Mouse (Mus musculus) v-Abl transformed pro-B cells (cell line): Measurements from ENCODE around the gene Ccdc88a.

Source experiments
- in situ Hi-C, 2 experiments: fragments of 400-800 bp; cut with MboI; formaldehyde crosslinking; loops; one replicate each; pipeline ENCODE4 v1.15.1; 2025; ENCODE audit not compliant: unreplicated experiment in 2 of 2

Gene Ccdc88a

GRCm38 (mm10) chr11:29373396-29374273 is at the start of gene Ccdc88a:
Gene Ccdc88a, plus strand, starts transcription at chr11:29373658.
- in situ Hi-C loops: loop anchor here in 1 of 2 experiments (10.0 kb wide), 1 partner anchor 321 kb away; the partner anchor contains the start of gene Rtn4

DNA sequence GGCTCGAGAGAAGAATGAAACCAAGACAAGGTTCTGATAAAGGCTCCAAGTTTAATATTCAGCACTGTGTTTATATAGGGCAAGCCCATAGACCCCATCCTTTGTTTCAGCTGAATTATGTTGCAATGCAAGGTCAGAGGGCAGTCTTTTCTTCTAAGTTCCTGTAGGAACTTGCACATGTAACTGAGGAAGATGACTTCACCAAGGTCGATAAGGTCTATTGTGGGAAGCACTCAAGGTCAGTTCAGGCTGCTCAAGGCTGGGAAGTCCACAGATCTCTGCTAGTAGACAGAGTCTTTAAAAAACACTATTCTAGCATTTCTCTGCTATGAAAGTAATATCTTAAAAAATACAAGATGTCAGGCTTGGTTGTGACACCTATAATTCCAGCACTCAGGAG is 38.0 kb upstream of the Ccdc88a start:
- in situ Hi-C loops: no loop called here

DNA sequence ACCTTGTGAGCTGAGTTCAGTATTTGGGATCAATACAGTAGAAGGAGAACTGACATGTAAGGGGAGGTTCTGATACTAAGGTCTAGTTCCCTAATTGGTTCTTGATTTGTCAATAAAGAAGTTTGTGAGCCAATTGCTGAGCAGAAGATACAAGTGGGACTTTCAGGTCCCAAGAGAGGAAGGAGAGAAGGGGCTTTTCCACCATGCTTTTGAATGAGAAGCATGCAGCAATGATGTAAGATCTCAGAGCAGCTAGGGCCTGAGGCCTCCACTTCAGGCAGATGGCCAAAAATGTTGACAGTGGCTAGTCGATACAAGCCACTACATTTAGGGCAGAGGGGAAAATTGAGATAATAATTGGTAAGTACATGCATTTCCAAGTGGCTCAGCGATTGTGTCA is 32.2 kb upstream of the Ccdc88a start:
- in situ Hi-C loops: no loop called here

DNA sequence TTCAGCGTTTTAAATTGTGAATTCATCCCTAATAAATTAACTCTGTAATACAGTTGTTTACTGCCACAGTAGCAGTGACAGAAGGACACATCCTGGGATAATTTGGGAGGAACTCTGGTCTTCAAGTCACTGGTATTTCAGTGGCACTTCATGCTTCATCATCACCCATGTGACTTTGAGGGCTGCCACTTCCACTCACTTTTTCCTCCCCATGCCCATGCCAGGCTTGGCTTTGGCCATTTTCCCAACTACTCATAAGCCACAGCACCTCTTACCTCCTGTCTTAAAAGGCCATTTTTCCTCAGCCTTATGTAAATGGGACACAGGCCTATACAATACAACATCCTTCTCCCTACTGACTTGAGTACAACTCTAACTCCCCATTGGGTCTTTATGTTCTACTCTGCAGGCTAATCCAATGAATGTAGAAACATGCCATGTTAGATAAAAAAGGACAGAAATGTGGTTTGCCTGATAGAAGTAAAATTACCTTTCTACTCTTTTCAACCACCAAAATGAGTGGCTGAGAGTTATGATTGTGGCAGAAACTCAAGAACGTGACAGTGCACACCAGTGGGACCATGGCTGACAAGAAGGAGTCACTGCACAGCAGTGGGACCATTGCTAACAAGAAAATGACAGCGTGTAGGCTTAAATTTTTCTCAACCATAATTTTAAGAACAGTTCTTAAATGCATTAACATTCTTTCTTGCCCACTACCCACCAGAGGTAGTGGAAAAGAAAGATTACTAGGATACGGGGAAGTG is 28.4 kb upstream of the Ccdc88a start:
- in situ Hi-C loops: no loop called here

GRCm38 (mm10) chr11:29345673-29346286 is 27.7 kb upstream of the Ccdc88a start:
- in situ Hi-C loops: no loop called here

DNA sequence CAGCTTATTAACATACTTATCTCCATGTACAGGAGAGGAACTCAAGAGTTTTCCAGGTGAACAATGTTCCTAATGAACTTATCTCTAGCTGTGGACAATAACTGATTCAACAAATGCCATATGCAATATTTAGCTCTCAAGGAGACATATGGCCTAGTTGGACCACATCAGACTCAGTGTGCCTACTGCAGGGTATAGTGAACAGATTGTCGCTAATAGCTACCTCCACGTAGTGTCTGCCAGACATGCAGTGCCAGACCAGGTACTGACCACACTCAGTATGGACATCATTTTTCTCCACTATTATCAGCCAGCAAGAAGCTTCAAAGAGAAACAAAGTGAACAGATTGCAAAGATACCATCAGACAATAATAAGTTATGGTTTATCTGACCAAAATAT is 22.6 kb upstream of the Ccdc88a start:
- in situ Hi-C loops: no loop called here

DNA sequence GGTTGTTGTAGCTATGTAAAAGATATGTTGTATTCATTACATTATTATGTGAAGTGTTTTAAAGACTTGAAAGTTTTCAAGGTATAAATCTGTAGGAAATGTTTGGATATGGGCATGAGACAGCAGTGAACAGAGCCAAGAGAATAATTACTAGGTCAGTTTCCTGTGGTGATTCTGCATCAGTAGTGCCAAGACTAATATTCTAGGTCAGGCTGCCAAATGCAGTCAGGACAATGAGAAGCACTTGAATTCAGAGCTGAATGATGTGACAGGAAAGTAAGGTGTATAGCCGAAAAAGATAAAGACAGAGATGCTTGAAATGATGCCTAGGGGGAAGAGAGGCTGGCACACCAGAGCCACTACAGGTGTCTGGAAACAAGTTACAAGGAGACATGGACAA is 21.2 kb upstream of the Ccdc88a start:
- in situ Hi-C loops: no loop called here

DNA sequence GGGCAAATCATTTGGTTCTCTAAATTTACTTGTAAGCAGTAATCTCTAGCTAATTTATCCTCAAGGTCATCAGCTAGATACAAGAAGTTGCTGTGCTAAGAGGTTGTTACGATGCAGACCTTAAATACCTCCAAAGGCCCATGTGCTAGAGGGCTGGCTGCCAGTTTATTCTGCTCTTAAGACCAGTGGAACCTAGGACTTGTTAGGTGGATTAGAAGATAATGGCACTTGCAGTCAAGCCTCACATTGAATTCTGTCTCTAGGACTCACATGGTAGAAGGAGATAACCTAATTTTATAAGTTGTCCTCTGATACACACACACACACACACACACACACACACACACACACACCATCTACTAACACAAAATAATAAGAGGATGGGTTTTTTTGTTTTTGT is 5.3 kb upstream of the Ccdc88a start:
- in situ Hi-C loops: no loop called here

DNA sequence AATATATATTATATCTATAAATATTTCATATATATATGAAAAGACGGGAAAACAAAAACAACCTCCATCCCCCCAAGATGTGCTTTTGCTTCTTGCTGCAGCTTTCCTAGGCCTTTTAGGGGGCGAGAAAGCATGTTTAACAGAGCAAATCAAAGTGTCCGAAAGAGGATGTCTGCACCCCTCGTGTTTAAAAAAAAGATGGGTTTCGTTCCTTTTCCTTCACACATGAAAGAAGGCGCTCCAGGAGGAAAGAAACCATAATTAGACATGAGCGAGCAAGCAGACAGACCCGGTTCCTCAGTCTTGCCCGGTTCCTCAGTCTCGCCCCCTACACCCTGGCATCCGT is 435 bp upstream of the Ccdc88a start:
- in situ Hi-C loops: loop anchor here in 1 of 2 experiments (10.0 kb wide), 1 partner anchor 322 kb away; the partner anchor contains the start of gene Rtn4

- in situ Hi-C loops: loop anchor here in 1 of 2 experiments (10.0 kb wide), 1 partner anchor 321 kb away; the partner anchor contains the start of gene Rtn4
Measured at GRCm38 (mm10) chr11:29374274-29374656, 807 bp downstream of the Ccdc88a start.

GRCm38 (mm10) chr11:29376635-29377034 is 3.2 kb downstream of the Ccdc88a start:
- in situ Hi-C loops: loop anchor here in 1 of 2 experiments (10.0 to 25.0 kb wide), 2 partner anchors 136 to 318 kb away; partner anchors contain the start of genes Prorsd1 and Rtn4

DNA sequence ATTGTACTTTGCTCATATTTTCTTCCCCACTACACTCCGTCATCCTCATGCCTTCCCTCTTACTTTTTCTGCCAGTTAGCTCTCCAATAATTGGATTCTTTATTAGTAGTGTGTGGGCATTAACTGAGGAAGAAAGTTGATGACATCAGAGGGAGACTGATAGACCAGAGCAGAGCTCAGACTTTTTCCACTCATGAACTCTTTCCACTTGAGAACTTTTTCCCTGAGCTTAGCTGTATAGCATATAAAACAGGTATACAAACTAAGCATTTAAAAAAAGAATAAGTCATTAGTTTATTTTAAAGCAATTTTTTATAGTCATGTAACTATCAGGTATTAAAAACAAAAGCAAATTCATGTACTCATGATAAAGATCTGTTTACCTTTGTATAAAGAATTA is 5.3 kb downstream of the Ccdc88a start:
- in situ Hi-C loops: loop anchor here in 1 of 2 experiments (10.0 to 25.0 kb wide), 2 partner anchors 134 to 316 kb away; partner anchors contain the start of genes Prorsd1 and Rtn4

DNA sequence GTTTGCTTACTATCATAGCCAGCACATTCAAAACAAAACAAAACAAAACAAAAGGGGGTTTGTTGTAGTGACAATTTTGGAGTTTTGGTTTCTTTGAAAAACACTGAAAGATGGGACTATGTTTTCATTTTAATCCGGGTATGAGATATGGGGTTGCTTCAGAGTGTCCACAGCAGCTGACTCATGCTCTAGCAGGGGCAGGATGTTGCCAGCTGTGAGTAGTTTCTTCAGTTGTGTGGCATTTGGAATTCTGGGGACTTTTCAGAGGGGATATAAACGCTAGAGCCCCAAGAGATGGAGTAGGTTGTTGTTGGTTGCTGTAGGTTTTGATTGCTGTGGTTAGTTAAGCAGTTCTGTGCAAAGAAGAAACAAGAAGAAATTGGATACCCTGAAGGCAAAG is 10.0 kb downstream of the Ccdc88a start:
- in situ Hi-C loops: loop anchor here (5.0 to 25.0 kb wide), 4 partner anchors 129 to 314 kb away; partner anchors contain the start of gene Prorsd1 (in 2 of the 2)

- in situ Hi-C loops: loop anchor here (5.0 to 25.0 kb wide), 4 partner anchors 128 to 313 kb away; partner anchors contain the start of gene Prorsd1 (in 2 of the 2)
Measured at GRCm38 (mm10) chr11:29384001-29384400, 10.5 kb downstream of the Ccdc88a start.

- in situ Hi-C loops: loop anchor here (5.0 to 25.0 kb wide), 4 partner anchors 128 to 313 kb away; partner anchors contain the start of gene Prorsd1 (in 2 of the 2)
Measured at GRCm38 (mm10) chr11:29384617-29385016, 11.2 kb downstream of the Ccdc88a start.

- in situ Hi-C loops: loop anchor here (10.0 to 25.0 kb wide), 3 partner anchors 122 to 235 kb away; partner anchors contain the start of gene Prorsd1 (in 2 of the 2)
Measured at GRCm38 (mm10) chr11:29389913-29390312, 16.5 kb downstream of the Ccdc88a start.

GRCm38 (mm10) chr11:29395135-29395746 is 21.8 kb downstream of the Ccdc88a start:
- in situ Hi-C loops: loop anchor here in 1 of 2 experiments (25.0 kb wide), 1 partner anchor 117 kb away; the partner anchor contains the start of gene Prorsd1

GRCm38 (mm10) chr11:29400374-29400773 is 26.9 kb downstream of the Ccdc88a start:
- in situ Hi-C loops: no loop called here

- in situ Hi-C loops: no loop called here
Measured at GRCm38 (mm10) chr11:29406292-29406691, 32.8 kb downstream of the Ccdc88a start.

GRCm38 (mm10) chr11:29423496-29423895 is 50.0 kb downstream of the Ccdc88a start:
- in situ Hi-C loops: no loop called here
